Mouse (Mus musculus): ENCODE data around the gene Zscan4-ps2.
"Not testable (repeated sequence)": the region's sequence is repeated elsewhere in the genome, so short reads cannot be mapped to it uniquely, and the experiment has no call there.

Zscan4-ps2 gene

GRCm38 (mm10) chr7:11514010-11514409 lies at the start of gene Zscan4-ps2:
Gene Zscan4-ps2 (plus strand): TSS chr7:11514310.
- not testable (repeated sequence) for DNase-seq

All from thymus, adult 18-20 months (tissue).